Mouse (Mus musculus): ENCODE measurements around the gene Cotl1. TPM values are rescaled to one million over a fixed set of nuclear protein-coding genes. Genes with fewer than 3 reads are reported as not detected.

Gene Cotl1
- polyA plus RNA-seq, 1 experiment = 144 TPM

GRCm38 (mm10) chr8:119881917-119882316 lies 41.6 kb upstream of the Cotl1 start:
- Histone ChIP-seq H3ac (ENCODE audit: control insufficient read depth, insufficient read length) (no peak overlapping the region), H3K36me3 (ENCODE audit: control insufficient read depth, insufficient read depth) (no peaks in the 10 kb centered on the region), H3K4me2 (ENCODE audit: low read depth) (no peak overlapping the region), H3K79me2 (ENCODE audit: control insufficient read depth, insufficient read depth) (no peaks in the 10 kb centered on the region), H3K4me3 (no peak overlapping the region), H3K27me3 (ENCODE audit: control insufficient read depth, insufficient read depth, insufficient read length) (no peaks in the 10 kb centered on the region)
- TF ChIP-seq CEBPB (IDR thresholded peaks at IDR 0.05; ENCODE audit: insufficient read depth, poor library complexity, severe bottlenecking) (no peak), POLR2AphosphoS2 (IDR thresholded peaks at IDR 0.05; ENCODE audit: insufficient read length, low read depth) (no peak), POLR2A (IDR thresholded peaks at IDR 0.05; ENCODE audit: insufficient read length, low read depth) (no peak), TCF12 (IDR thresholded peaks at IDR 0.05; ENCODE audit: insufficient read depth, poor library complexity, severe bottlenecking) (no peak), E2F4 (IDR thresholded peaks at IDR 0.05; ENCODE audit: insufficient read depth) (no peak), MYOG (IDR thresholded peaks at IDR 0.05; ENCODE audit: control insufficient read depth in 1 of 3, insufficient read depth in 1 of 3, insufficient read length in 2 of 3, low read depth in 2 of 3) (no peak), TCF3 (IDR thresholded peaks at IDR 0.05; ENCODE audit: insufficient read length, low read depth) (no peak), MAX (IDR thresholded peaks at IDR 0.05; ENCODE audit: low read depth) (no peak), MYOD1 (IDR thresholded peaks at IDR 0.05; ENCODE audit: control insufficient read depth in 1 of 3, insufficient read length in 2 of 3, low read depth in 2 of 3) (no peak), REST (IDR thresholded peaks at IDR 0.05; ENCODE audit: insufficient read depth, insufficient read length) (no peak), USF1 (IDR thresholded peaks at IDR 0.05; ENCODE audit: low read depth) (no peak)

- Histone ChIP-seq H3K79me2 (ENCODE audit: control insufficient read depth, insufficient read depth) (no peaks in the 10 kb centered on the region), H3K27me3 (ENCODE audit: control insufficient read depth, insufficient read depth, insufficient read length) (no peaks in the 10 kb centered on the region), H3K36me3 (ENCODE audit: control insufficient read depth, insufficient read depth) (no peaks in the 10 kb centered on the region), H3K4me2 (ENCODE audit: low read depth) (no peak overlapping the region), H3K4me3 (no peak overlapping the region), H3ac (ENCODE audit: control insufficient read depth, insufficient read length) (no peak overlapping the region)
- TF ChIP-seq CEBPB (IDR thresholded peaks at IDR 0.05; ENCODE audit: insufficient read depth, poor library complexity, severe bottlenecking) = no peak
These were observed 41.0 kb upstream of the Cotl1 start for GRCm38 (mm10) chr8:119881301-119881700.

GRCm38 (mm10) chr8:119873181-119873580 lies 32.8 kb upstream of the Cotl1 start:
- no peak overlapping the region for H3ac ChIP-seq (ENCODE audit: control insufficient read depth, insufficient read length)
- H3K27me3 ChIP-seq (ENCODE audit: control insufficient read depth, insufficient read depth, insufficient read length) = no peaks in the 10 kb centered on the region
- TF ChIP-seq TCF12 (IDR thresholded peaks at IDR 0.05; ENCODE audit: insufficient read depth, poor library complexity, severe bottlenecking) (no peak), USF1 (IDR thresholded peaks at IDR 0.05; ENCODE audit: low read depth) (no peak), POLR2AphosphoS2 (IDR thresholded peaks at IDR 0.05; ENCODE audit: insufficient read length, low read depth) (no peak), CEBPB (IDR thresholded peaks at IDR 0.05; ENCODE audit: insufficient read depth, poor library complexity, severe bottlenecking) (no peak), MAX (IDR thresholded peaks at IDR 0.05; ENCODE audit: low read depth) (no peak), MYOD1 (IDR thresholded peaks at IDR 0.05; ENCODE audit: control insufficient read depth in 1 of 3, insufficient read length in 2 of 3, low read depth in 2 of 3) (no peak), MYOG (IDR thresholded peaks at IDR 0.05; ENCODE audit: control insufficient read depth in 1 of 3, insufficient read depth in 1 of 3, insufficient read length in 2 of 3, low read depth in 2 of 3) (no peak), E2F4 (IDR thresholded peaks at IDR 0.05; ENCODE audit: insufficient read depth) (no peak), REST (IDR thresholded peaks at IDR 0.05; ENCODE audit: insufficient read depth, insufficient read length) (no peak), POLR2A (IDR thresholded peaks at IDR 0.05; ENCODE audit: insufficient read length, low read depth) (no peak)
- no peaks in the 10 kb centered on the region for H3K36me3 ChIP-seq (ENCODE audit: control insufficient read depth, insufficient read depth)
- H3K4me3 ChIP-seq = no peak overlapping the region
- H3K4me2 ChIP-seq (ENCODE audit: low read depth) = no peak overlapping the region
- H3K79me2 ChIP-seq (ENCODE audit: control insufficient read depth, insufficient read depth) = no peaks in the 10 kb centered on the region

- TF ChIP-seq MYOG (IDR thresholded peaks at IDR 0.05; ENCODE audit: control insufficient read depth in 1 of 3, insufficient read depth in 1 of 3, insufficient read length in 2 of 3, low read depth in 2 of 3) = peak in 1 of 3 experiments; percentile 5
- TF ChIP-seq TCF3 (IDR thresholded peaks at IDR 0.05; ENCODE audit: insufficient read length, low read depth) = no peak
- no peaks in the 10 kb centered on the region for H3K27me3 ChIP-seq (ENCODE audit: control insufficient read depth, insufficient read depth, insufficient read length)
- H3K79me2 ChIP-seq (ENCODE audit: control insufficient read depth, insufficient read depth) = no peaks in the 10 kb centered on the region
- H3K4me2 ChIP-seq (ENCODE audit: low read depth) = no peak overlapping the region
- H3ac ChIP-seq (ENCODE audit: control insufficient read depth, insufficient read length) = no peak overlapping the region
- H3K36me3 ChIP-seq (ENCODE audit: control insufficient read depth, insufficient read depth) = no peaks in the 10 kb centered on the region
- no peak overlapping the region for H3K4me3 ChIP-seq
These were observed 29.3 kb upstream of the Cotl1 start for GRCm38 (mm10) chr8:119869616-119870015.

- Histone ChIP-seq H3ac (ENCODE audit: control insufficient read depth, insufficient read length) (no peak overlapping the region), H3K27me3 (ENCODE audit: control insufficient read depth, insufficient read depth, insufficient read length) (peaks cover 15% of the 10 kb centered on the region), H3K36me3 (ENCODE audit: control insufficient read depth, insufficient read depth) (no peaks in the 10 kb centered on the region), H3K79me2 (ENCODE audit: control insufficient read depth, insufficient read depth) (no peaks in the 10 kb centered on the region), H3K4me3 (peak overlapping the region; percentile 21), H3K4me2 (ENCODE audit: low read depth) (peak overlapping the region; percentile 88)
- no peak for TF ChIP-seq MYOG (IDR thresholded peaks at IDR 0.05; ENCODE audit: control insufficient read depth in 1 of 3, insufficient read depth in 1 of 3, insufficient read length in 2 of 3, low read depth in 2 of 3)
These were observed 22.4 kb upstream of the Cotl1 start for GRCm38 (mm10) chr8:119862749-119863148.

- TF ChIP-seq E2F4 (IDR thresholded peaks at IDR 0.05; ENCODE audit: insufficient read depth) (no peak), TCF12 (IDR thresholded peaks at IDR 0.05; ENCODE audit: insufficient read depth, poor library complexity, severe bottlenecking) (no peak), MYOG (IDR thresholded peaks at IDR 0.05; ENCODE audit: control insufficient read depth in 1 of 3, insufficient read depth in 1 of 3, insufficient read length in 2 of 3, low read depth in 2 of 3) (peak in 2 of 3 experiments; percentile 41 to 53), POLR2AphosphoS2 (IDR thresholded peaks at IDR 0.05; ENCODE audit: insufficient read length, low read depth) (no peak), TCF3 (IDR thresholded peaks at IDR 0.05; ENCODE audit: insufficient read length, low read depth) (no peak), MYOD1 (IDR thresholded peaks at IDR 0.05; ENCODE audit: control insufficient read depth in 1 of 3, insufficient read length in 2 of 3, low read depth in 2 of 3) (peak in 1 of 3 experiments; percentile 42), POLR2A (IDR thresholded peaks at IDR 0.05; ENCODE audit: insufficient read length, low read depth) (no peak), USF1 (IDR thresholded peaks at IDR 0.05; ENCODE audit: low read depth) (no peak), CEBPB (IDR thresholded peaks at IDR 0.05; ENCODE audit: insufficient read depth, poor library complexity, severe bottlenecking) (no peak), REST (IDR thresholded peaks at IDR 0.05; ENCODE audit: insufficient read depth, insufficient read length) (no peak), MAX (IDR thresholded peaks at IDR 0.05; ENCODE audit: low read depth) (no peak), SRF (IDR thresholded peaks at IDR 0.05; ENCODE audit: control insufficient read depth, insufficient read length, low read depth) (no peak)
- H3ac ChIP-seq (ENCODE audit: control insufficient read depth, insufficient read length) = no peak overlapping the region
These were observed 22.0 kb upstream of the Cotl1 start for GRCm38 (mm10) chr8:119862390-119862734.

More at GRCm38 (mm10) chr8:119862390-119862734, 22.0 kb upstream of the Cotl1 start:
- no peaks in the 10 kb centered on the region for H3K36me3 ChIP-seq (ENCODE audit: control insufficient read depth, insufficient read depth)
- H3K4me3 ChIP-seq = peak overlapping the region; percentile 21
- peaks cover 15% of the 10 kb centered on the region for H3K27me3 ChIP-seq (ENCODE audit: control insufficient read depth, insufficient read depth, insufficient read length)
- no peaks in the 10 kb centered on the region for H3K79me2 ChIP-seq (ENCODE audit: control insufficient read depth, insufficient read depth)
- peak overlapping the region; percentile 88 for H3K4me2 ChIP-seq (ENCODE audit: low read depth)

All from myocyte (in vitro differentiated cells).